Mouse (Mus musculus) forebrain, embryonic 14.5 days (tissue): ENCODE data around the gene Dgki. TPM values are rescaled to one million over a fixed set of nuclear protein-coding genes. Genes with fewer than 3 reads are reported as not detected.
A peak's percentile ranks its signal among the peaks of the same experiment; 100 is the strongest.

Source experiments
- ATAC-seq: fragments of 200-750 bp; cut with Nextera tagmentation; 2 replicates; pipeline ENCODE4 v1.8.0; 2017; ENCODE audit warnings: mild to moderate bottlenecking, moderate library complexity
- DNase-seq: peaks from one replicate; pipeline ENCODE4 v3.0.0-alpha.2; 2015; ENCODE audit warnings: low spot score
- H3K27ac ChIP-seq: fragments of 300-500 bp; sonication (generic); 2 replicates; pipeline ENCODE4 v1.5.1; 2014; ENCODE audit warnings: low read depth, mild to moderate bottlenecking, control low read depth, low read length, moderate library complexity
- H3K27me3 ChIP-seq: fragments of 300-500 bp; sonication (generic); replicated peaks from 2 replicates; pipeline ENCODE4 v1.6.1; 2014; ENCODE audit warnings: low read length, control low read depth, mixed read lengths; ENCODE audit not compliant: control insufficient read depth, insufficient read depth
- H3K36me3 ChIP-seq: fragments of 300-500 bp; sonication (generic); 2 replicates; pipeline ENCODE4 v1.6.1; 2014; ENCODE audit warnings: low read length, control low read depth; ENCODE audit not compliant: control insufficient read depth, insufficient read depth
- H3K4me1 ChIP-seq: fragments of 300-500 bp; sonication (generic); 2 replicates; pipeline ENCODE4 v1.6.1; 2014; ENCODE audit warnings: antibody characterized with exemption, low read length, control low read depth; ENCODE audit not compliant: control insufficient read depth, insufficient read depth
- H3K4me2 ChIP-seq: fragments of 300-500 bp; sonication (generic); 2 replicates; pipeline ENCODE4 v1.6.1; 2014; ENCODE audit warnings: mild to moderate bottlenecking, control low read depth, low read length
- H3K4me3 ChIP-seq: fragments of 300-500 bp; sonication (generic); 2 replicates; pipeline ENCODE4 v1.5.1; 2014; ENCODE audit warnings: low read depth, low read length, control low read depth
- H3K9ac ChIP-seq: fragments of 300-500 bp; sonication (generic); 2 replicates; pipeline ENCODE4 v1.6.1; 2014; ENCODE audit warnings: mild to moderate bottlenecking, low read length, control low read depth, moderate library complexity
- H3K9me3 ChIP-seq: fragments of 300-500 bp; sonication (generic); replicated peaks from 2 replicates; pipeline ENCODE4 v1.6.1; 2016; ENCODE audit warnings: low read length, control low read depth, mixed read lengths; ENCODE audit not compliant: control insufficient read depth
- WGBS: fragments of 180-500 bp; shearing (Covaris S2); extraction: QIAGEN DNeasy Blood & Tissue Kit; methylation state at CpG from one replicate; pipeline ENCODE4 v1.1.7; 2014; 5-methylcytosine and 5-hydroxymethylcytosine counted together
- polyA plus RNA-seq: library from polyadenylated mRNA; unstranded; fragments of >200 nt; fragmentation: Nextera tagmentation; extraction: Ambion mirVana; gene quantifications from 2 replicates; pipeline ENCODE4 v1.2.1, GENCODE M21; 2014

Dgki gene
- polyA plus RNA-seq, 1 experiment from 2014 or later, result 3.8 TPM

DNA sequence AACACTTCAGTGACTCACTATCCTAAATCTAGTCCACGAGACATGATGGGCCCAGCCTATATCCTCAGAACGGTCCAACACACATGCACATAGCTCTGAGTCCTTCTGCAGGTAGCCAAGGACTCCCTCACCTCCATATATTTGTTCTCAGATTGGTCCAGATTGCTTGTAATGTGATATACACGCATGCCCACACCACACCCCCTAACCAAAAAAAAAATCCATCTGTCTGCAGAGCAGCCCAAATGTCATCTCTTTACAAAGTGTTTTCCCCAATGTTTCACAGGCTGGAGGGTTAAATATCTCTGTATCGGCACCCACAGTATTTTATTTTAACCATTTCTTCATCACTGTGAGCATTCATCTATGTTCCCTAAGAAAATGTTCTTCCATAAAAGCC is 58.5 kb downstream of the Dgki start:
- Histone ChIP-seq H3K9me3 (no peaks in the 10 kb centered on the region), H3K9ac (no peak overlapping the region), H3K27me3 (no peaks in the 10 kb centered on the region), H3K4me2 (no peak overlapping the region), H3K4me3 (no peak overlapping the region), H3K36me3 (no peaks in the 10 kb centered on the region), H3K4me1 (peaks cover 7% of the 10 kb centered on the region; the same call in 1 of the 2 replicates), H3K27ac (0 out of 2 replicates have a peak overlapping the region, but pooled peaks have one; percentile 29)
- 77% methylated on average over 4 of the region's 4 CpGs for WGBS
- ATAC-seq, result no peak
- peak; percentile 35 for DNase-seq

DNA sequence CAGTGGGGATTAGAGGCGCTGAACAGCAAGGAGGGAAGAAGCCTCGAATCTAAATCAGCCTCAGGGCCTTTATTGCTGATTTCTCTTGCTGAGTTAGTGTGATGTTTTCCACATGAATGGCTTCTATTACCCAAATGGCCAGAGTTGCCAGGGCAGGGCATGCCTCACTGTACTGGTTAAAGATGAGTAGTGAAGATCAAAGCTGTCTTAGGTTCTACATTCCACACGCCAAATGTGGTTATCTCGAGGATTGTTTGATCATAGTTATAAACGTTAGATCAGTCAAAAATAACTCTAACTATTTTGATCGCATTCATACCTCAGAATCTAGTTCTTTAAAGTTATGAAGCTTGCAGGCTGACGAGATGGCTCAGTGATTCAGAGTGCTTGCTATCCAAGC is 59.8 kb downstream of the Dgki start:
- Histone ChIP-seq H3K4me1 (peaks cover 7% of the 10 kb centered on the region; the same call in 1 of the 2 replicates), H3K27ac (no peak overlapping the region), H3K9me3 (no peaks in the 10 kb centered on the region), H3K4me3 (no peak overlapping the region), H3K9ac (no peak overlapping the region), H3K27me3 (no peaks in the 10 kb centered on the region), H3K36me3 (no peaks in the 10 kb centered on the region), H3K4me2 (no peak overlapping the region)
- no peak for DNase-seq
- no peak for ATAC-seq
- 81% methylated on average over 7 of the region's 7 CpGs for WGBS

DNA sequence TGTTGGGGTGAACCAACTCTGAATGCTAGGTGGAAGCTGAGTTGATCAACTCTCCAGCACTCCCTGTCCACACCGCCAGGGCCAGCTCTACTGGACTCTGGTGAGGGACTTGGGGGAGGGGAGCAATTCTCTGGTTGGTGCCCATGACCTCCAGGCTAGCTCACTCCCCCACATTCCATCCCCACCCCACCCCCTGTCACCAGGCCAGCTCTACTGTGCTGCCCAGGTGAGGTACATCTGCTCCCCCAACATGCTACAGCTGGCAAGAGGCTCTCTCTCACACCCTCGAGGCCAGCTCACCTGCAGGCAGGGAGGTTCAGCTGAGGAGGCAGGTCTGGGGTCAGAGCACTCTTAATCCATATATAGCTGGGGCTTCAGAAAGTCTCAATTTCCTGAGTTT is 63.1 kb downstream of the Dgki start:
- Histone ChIP-seq H3K9me3 (no peaks in the 10 kb centered on the region), H3K36me3 (no peaks in the 10 kb centered on the region), H3K4me2 (no peak overlapping the region), H3K4me1 (no peaks in the 10 kb centered on the region), H3K27me3 (no peaks in the 10 kb centered on the region), H3K4me3 (no peak overlapping the region), H3K9ac (no peak overlapping the region), H3K27ac (no peak overlapping the region)
- WGBS, result 68% methylated on average over 2 of the region's 2 CpGs
- ATAC-seq, result no peak
- no peak for DNase-seq

DNA sequence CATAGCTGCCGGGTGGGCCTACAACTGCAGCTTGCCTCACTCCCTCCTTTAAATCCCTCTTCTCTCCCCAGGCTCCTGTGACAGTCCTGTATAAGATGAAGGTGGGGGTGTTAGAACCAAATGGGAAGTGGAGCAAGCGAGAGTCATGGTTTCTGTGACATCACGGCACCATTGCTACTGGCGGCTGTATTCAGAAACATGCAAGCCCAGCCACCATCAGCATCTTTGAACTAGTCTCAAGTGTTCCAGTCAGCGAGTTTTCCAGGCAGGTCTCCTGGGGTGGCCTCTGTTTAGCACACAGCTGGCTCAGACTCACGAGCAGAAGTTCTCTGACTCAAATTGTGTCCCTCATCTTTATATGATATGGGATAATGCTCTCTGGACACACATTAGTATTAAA is 68.8 kb downstream of the Dgki start:
- no peaks in the 10 kb centered on the region for H3K4me1 ChIP-seq
- H3K27me3 ChIP-seq, result no peaks in the 10 kb centered on the region
- ATAC-seq (no peak), DNase-seq (no peak)
- no peak overlapping the region for H3K4me3 ChIP-seq
- no peak overlapping the region for H3K9ac ChIP-seq
- H3K36me3 ChIP-seq, result no peaks in the 10 kb centered on the region
- no peaks in the 10 kb centered on the region for H3K9me3 ChIP-seq
- 59% methylated on average over 6 of the region's 6 CpGs for WGBS
- no peak overlapping the region for H3K4me2 ChIP-seq
- H3K27ac ChIP-seq, result no peak overlapping the region

DNA sequence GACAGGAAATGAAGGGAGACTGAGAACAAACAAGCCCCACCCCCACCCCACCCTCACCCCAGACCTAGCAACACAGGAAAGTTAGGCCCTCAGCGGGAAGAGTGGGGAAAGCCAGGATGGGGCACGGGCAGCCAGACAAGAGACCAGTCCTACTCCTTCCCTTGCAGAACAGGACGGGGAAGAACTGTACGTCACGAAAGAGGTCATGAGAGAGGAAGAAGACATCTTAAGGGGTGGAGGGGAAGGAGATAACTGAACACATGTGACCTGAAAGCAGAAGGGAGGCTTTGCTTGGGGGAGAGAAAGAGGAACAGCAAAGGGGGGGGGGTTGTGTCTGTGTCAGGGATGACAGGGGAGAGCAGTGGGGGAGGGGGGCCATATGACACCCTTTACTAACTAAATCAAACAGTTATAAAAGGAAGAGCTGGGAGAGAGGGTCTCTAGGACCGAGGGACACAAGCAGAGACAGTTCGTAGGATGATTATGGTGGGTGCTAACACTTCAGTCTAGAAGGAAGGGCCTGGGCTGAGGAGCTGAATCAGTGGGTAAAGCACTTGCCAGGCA is 77.0 kb downstream of the Dgki start:
- H3K9me3 ChIP-seq, result no peaks in the 10 kb centered on the region
- ATAC-seq, result no peak
- WGBS, result 70% methylated on average over 7 of the region's 7 CpGs

DNA sequence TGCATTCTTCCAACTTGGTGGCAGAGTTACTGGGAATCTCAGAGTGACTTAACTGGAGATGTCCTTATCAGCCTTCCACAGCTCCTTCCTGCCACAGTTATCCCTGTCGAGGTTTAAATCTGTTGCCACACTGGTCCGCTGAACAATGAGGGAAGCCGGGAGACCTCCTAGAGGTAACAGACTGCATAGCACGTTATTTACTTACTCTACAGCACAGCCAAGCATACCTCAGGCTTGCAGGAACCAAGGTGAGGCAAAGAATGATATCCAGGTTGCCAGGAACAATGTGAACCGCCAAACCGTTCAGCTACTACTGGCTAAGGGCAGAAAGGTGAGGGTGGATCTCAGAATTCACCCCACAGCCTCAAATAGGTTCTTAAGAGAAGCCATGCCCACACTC is 78.0 kb downstream of the Dgki start:
- H3K9ac ChIP-seq, result no peak overlapping the region
- 0 out of 2 replicates have a peak, but pooled peaks cover under 1% of the 10 kb centered on the region for H3K4me1 ChIP-seq
- H3K4me3 ChIP-seq, result no peak overlapping the region
- 49% methylated on average over 6 of the region's 6 CpGs for WGBS
- no peak overlapping the region for H3K27ac ChIP-seq
- DNase-seq (no peak), ATAC-seq (no peak)
- no peak overlapping the region for H3K4me2 ChIP-seq
- H3K9me3 ChIP-seq, result no peaks in the 10 kb centered on the region
- H3K27me3 ChIP-seq, result no peaks in the 10 kb centered on the region
- H3K36me3 ChIP-seq, result no peaks in the 10 kb centered on the region

More for the DNA sequence above, 77.0 kb downstream of the Dgki start:
- Histone ChIP-seq H3K27ac (no peak overlapping the region), H3K36me3 (no peaks in the 10 kb centered on the region), H3K4me2 (no peak overlapping the region), H3K4me3 (no peak overlapping the region), H3K4me1 (no peaks in the 10 kb centered on the region), H3K27me3 (no peaks in the 10 kb centered on the region), H3K9ac (no peak overlapping the region)
- no peak for DNase-seq

DNA sequence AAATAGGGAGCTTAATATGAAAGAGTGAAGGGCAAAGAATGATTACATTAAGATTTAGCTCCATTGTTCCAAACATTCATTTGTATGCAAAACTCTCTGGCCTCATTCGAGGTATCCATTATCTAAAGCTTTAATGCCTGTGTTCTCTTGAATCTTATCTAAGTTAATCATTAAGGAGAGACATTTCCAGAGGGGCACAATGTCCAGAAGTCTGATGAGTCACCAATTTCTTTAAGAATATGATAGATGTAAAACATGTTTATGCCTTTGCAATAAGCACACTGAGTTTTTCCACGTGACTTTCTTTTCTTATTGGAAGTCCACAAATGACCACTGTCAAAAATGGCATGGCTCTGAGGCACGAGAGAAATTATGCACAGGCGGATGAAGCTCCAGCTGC is 80.9 kb downstream of the Dgki start:
- ATAC-seq (no peak), DNase-seq (no peak)
- Histone ChIP-seq H3K4me3 (no peak overlapping the region), H3K4me2 (no peak overlapping the region), H3K27ac (no peak overlapping the region), H3K36me3 (no peaks in the 10 kb centered on the region), H3K9ac (no peak overlapping the region), H3K27me3 (no peaks in the 10 kb centered on the region), H3K4me1 (peaks cover 21% of the 10 kb centered on the region), H3K9me3 (no peaks in the 10 kb centered on the region)
- WGBS, result 81% methylated on average over 4 of the region's 4 CpGs

DNA sequence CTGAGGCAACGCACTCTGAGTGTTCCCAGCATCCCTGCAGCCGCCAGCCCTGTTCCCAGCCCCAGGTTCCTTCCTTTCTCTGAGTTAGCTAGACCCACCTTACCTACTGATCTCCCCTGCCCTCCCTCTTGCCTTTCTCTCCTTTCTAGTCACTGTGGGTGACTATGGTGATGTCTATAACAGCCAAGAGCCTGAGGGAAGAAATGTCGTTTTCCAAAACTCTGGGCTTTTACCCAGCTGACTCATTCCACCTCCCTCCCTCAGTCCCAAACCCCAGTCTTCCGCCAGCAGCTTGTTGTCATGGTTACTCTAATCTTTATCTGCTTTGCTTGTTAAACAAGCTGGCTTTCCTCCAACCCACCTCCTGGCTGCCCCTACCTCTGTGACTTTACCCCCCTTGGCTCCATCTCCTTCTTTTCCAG is 83.6 kb downstream of the Dgki start:
- H3K4me1 ChIP-seq, result peaks cover 30% of the 10 kb centered on the region
- peak; percentile 85 for DNase-seq
- WGBS, result 32% methylated on average over 4 of the region's 4 CpGs
- no peaks in the 10 kb centered on the region for H3K9me3 ChIP-seq
- no peak overlapping the region for H3K4me3 ChIP-seq
- peak; percentile 80 for ATAC-seq
- H3K36me3 ChIP-seq, result no peaks in the 10 kb centered on the region
- no peak overlapping the region for H3K9ac ChIP-seq
- H3K27me3 ChIP-seq, result no peaks in the 10 kb centered on the region
- no peak overlapping the region for H3K4me2 ChIP-seq
- H3K27ac ChIP-seq, result no peak overlapping the region; the same call in 1 of the 2 replicates

DNA sequence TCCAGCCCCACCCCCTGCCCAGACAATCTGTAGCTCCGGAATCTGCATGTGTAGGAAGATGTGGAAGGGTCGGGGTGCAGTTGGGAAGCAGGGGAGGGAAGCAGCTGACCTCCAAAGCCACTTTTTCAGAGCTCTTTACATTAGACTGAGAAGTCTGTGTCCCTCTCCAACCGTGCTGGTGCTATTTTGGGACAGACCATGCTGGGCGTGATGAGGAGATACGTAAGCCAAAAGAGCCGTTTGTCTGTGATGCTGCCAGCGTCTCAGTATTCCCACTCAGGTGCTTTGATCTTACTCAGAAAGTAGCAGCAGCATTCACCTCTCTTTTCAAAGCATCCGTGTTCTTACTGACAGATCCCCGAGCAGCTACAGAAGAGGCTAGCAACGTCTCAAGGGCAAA is 84.3 kb downstream of the Dgki start:
- H3K36me3 ChIP-seq, result no peaks in the 10 kb centered on the region
- peaks cover 30% of the 10 kb centered on the region for H3K4me1 ChIP-seq
- DNase-seq (peak; percentile 28), ATAC-seq (no peak)
- no peak overlapping the region; the same call in 1 of the 2 replicates for H3K27ac ChIP-seq
- WGBS, result 37% methylated on average over 10 of the region's 10 CpGs
- H3K9me3 ChIP-seq, result no peaks in the 10 kb centered on the region
- no peak overlapping the region for H3K9ac ChIP-seq
- H3K4me3 ChIP-seq, result no peak overlapping the region
- H3K27me3 ChIP-seq, result no peaks in the 10 kb centered on the region
- H3K4me2 ChIP-seq, result no peak overlapping the region
